Mouse (Mus musculus) B cell, adult 62 days (primary cell): ENCODE data around the gene Gm28870. TPM values are rescaled to one million over a fixed set of nuclear protein-coding genes. Genes with fewer than 3 reads are reported as not detected.

Experiments used
- total RNA-seq: library from RNA; stranded (reverse); gene quantifications from 4 replicates; pipeline ENCODE4 v1.2.4, GENCODE M21; 2023

Gene Gm28870
- not detected in 4 replicates for total RNA-seq

GRCm38 (mm10) chrY:50096976-50097375, at the start of gene Gm28870:
Gene Gm28870, plus strand, starts transcription at chrY:50097276.

